24 mouse cellular contexts compared by ENCODE assay signal in genomic region chr8:127802136-127802535, GRCm38 (mm10).
DNase-seq lines count a peak whose midpoint lies in the region; ATAC-seq lines count a peak whose summit lies in the region.
"Had no signal": no experiment of that assay in that cellular context is flagged by ENCODE, and none has a peak within 500 bp of the region (broad histone marks: within the 10 kb centered on the region; RNA-seq: fewer than 3 reads in every experiment).

No protein-coding gene starts in this region.

- H3K27ac ChIP-seq in embryonic facial prominence, embryonic 12.5 days, result 0 out of 2 replicates have a peak overlapping the region, but pooled peaks have one; percentile 5
- no peak overlapping the region; the same call in 1 of the 2 replicates for H3K27ac ChIP-seq in embryonic facial prominence, embryonic 10.5 days (replicated peaks)
- peak overlapping the region; percentile 71 for H3K27ac ChIP-seq in midbrain, embryonic 16.5 days (ENCODE audit: low read length)
- H3K27ac ChIP-seq in midbrain, embryonic 14.5 days (replicated peaks; ENCODE audit: low read depth, low read length), result no peak overlapping the region
- H3K27ac ChIP-seq: embryonic facial prominence, embryonic 13.5 days; forebrain, embryonic 10.5 days; hindbrain, postnatal 0 days; neural tube, embryonic 15.5 days had no signal

- DNase-seq in embryonic facial prominence, embryonic 10.5 days (ENCODE audit: low spot score), result no peak
- peak; percentile 14 for DNase-seq in heart, postnatal 4 days
- no peak for DNase-seq in heart, postnatal 25 days (ENCODE audit: low spot score)
- DNase-seq in midbrain, embryonic 14.5 days, result no peak
- DNase-seq in kidney, postnatal 14 days, result no peak
- DNase-seq: adrenal gland, postnatal 14 days; cerebellum, adult 11-12 months; gastrocnemius, postnatal 25 days; kidney, adult 11 months; kidney, postnatal 10 days; layer of hippocampus, adult 9-11 months; liver; liver, postnatal 0 days; right cerebral cortex, postnatal 4 days; thymus, postnatal 36 days had no signal

- no peaks in the 10 kb centered on the region for H3K9me3 ChIP-seq in embryonic facial prominence, embryonic 12.5 days
- no peaks in the 10 kb centered on the region for H3K9me3 ChIP-seq in embryonic facial prominence, embryonic 10.5 days
- H3K9me3 ChIP-seq in midbrain, embryonic 16.5 days (replicated peaks; ENCODE audit: control insufficient read depth, low read length, poor library complexity, severe bottlenecking), result no peaks in the 10 kb centered on the region
- no peaks in the 10 kb centered on the region for H3K9me3 ChIP-seq in midbrain, embryonic 14.5 days (ENCODE audit: control insufficient read depth, low read length)
- H3K9me3 ChIP-seq: embryonic facial prominence, embryonic 13.5 days; forebrain, embryonic 10.5 days; neural tube, embryonic 15.5 days had no signal

- H3K4me1 ChIP-seq in embryonic facial prominence, embryonic 12.5 days, result peaks cover 18% of the 10 kb centered on the region; the same call in 1 of the 2 replicates
- H3K4me1 ChIP-seq in embryonic facial prominence, embryonic 10.5 days, result peaks cover 28% of the 10 kb centered on the region
- H3K4me1 ChIP-seq in midbrain, embryonic 16.5 days (ENCODE audit: control insufficient read depth, insufficient read depth, low read length), result peaks cover 14% of the 10 kb centered on the region
- H3K4me1 ChIP-seq in midbrain, embryonic 14.5 days (ENCODE audit: control insufficient read depth, insufficient read depth, low read length), result peaks cover 9% of the 10 kb centered on the region; the same call in 1 of the 2 replicates
- H3K4me1 ChIP-seq: neural tube, embryonic 15.5 days had no signal

- H3K4me2 ChIP-seq in embryonic facial prominence, embryonic 12.5 days (replicated peaks), result no peak overlapping the region
- no peak overlapping the region for H3K4me2 ChIP-seq in midbrain, embryonic 16.5 days (ENCODE audit: low read length)
- no peak overlapping the region for H3K4me2 ChIP-seq in midbrain, embryonic 14.5 days (ENCODE audit: low read length)
- H3K4me2 ChIP-seq: embryonic facial prominence, embryonic 13.5 days; neural tube, embryonic 15.5 days had no signal

- H3K36me3 ChIP-seq in embryonic facial prominence, embryonic 12.5 days, result no peaks in the 10 kb centered on the region
- H3K36me3 ChIP-seq in embryonic facial prominence, embryonic 10.5 days (replicated peaks), result no peaks in the 10 kb centered on the region
- H3K36me3 ChIP-seq in midbrain, embryonic 16.5 days (ENCODE audit: control insufficient read depth, insufficient read depth, low read length), result no peaks in the 10 kb centered on the region
- H3K36me3 ChIP-seq in midbrain, embryonic 14.5 days (ENCODE audit: control insufficient read depth, insufficient read depth, low read length), result no peaks in the 10 kb centered on the region
- H3K36me3 ChIP-seq: embryonic facial prominence, embryonic 13.5 days; forebrain, embryonic 10.5 days; neural tube, embryonic 15.5 days had no signal

- ATAC-seq in embryonic facial prominence, embryonic 12.5 days (ENCODE audit: insufficient number of reproducible peaks, insufficient read depth, low FRiP score, low TSS enrichment), result no peak; the same call in 1 of the 2 replicates
- ATAC-seq in midbrain, embryonic 16.5 days, result no peak
- no peak for ATAC-seq in midbrain, embryonic 14.5 days (ENCODE audit: low FRiP score, low TSS enrichment)
- no peak for ATAC-seq in monocyte, adult 5-6 weeks (replicated peaks; ENCODE audit: insufficient number of reproducible peaks, low FRiP score, low TSS enrichment, poor library complexity, severe bottlenecking)
- ATAC-seq: activated CD4-positive, CD25-positive, alpha-beta regulatory T cell, adult 4 months; hindbrain, postnatal 0 days; liver, postnatal 0 days; Patski had no signal

- intact Hi-C loops in heart, postnatal 25 days (cut with DNase I), result no loop called here

- 65% methylated on average over 7 of the region's 7 CpGs for WGBS in embryonic facial prominence, embryonic 12.5 days
- 77% methylated on average over 7 of the region's 7 CpGs for WGBS in embryonic facial prominence, embryonic 10.5 days
- WGBS in midbrain, embryonic 16.5 days, result 84% methylated on average over 7 of the region's 7 CpGs
- 78% methylated on average over 7 of the region's 7 CpGs for WGBS in midbrain, embryonic 14.5 days

- H3K4me3 ChIP-seq in embryonic facial prominence, embryonic 12.5 days, result no peak overlapping the region
- no peak overlapping the region for H3K4me3 ChIP-seq in embryonic facial prominence, embryonic 10.5 days
- no peak overlapping the region for H3K4me3 ChIP-seq in midbrain, embryonic 16.5 days (ENCODE audit: low read depth, low read length)
- no peak overlapping the region for H3K4me3 ChIP-seq in midbrain, embryonic 14.5 days (replicated peaks; ENCODE audit: low read depth, low read length)
- H3K4me3 ChIP-seq: embryonic facial prominence, embryonic 13.5 days; forebrain, embryonic 10.5 days; neural tube, embryonic 15.5 days had no signal

- H3K9ac ChIP-seq in embryonic facial prominence, embryonic 12.5 days, result no peak overlapping the region
- H3K9ac ChIP-seq in midbrain, embryonic 16.5 days (ENCODE audit: low read depth, low read length), result no peak overlapping the region
- H3K9ac ChIP-seq in midbrain, embryonic 14.5 days (replicated peaks; ENCODE audit: low read length), result no peak overlapping the region
- H3K9ac ChIP-seq: embryonic facial prominence, embryonic 13.5 days; liver, postnatal 0 days; neural tube, embryonic 15.5 days had no signal

- no peaks in the 10 kb centered on the region for H3K27me3 ChIP-seq in embryonic facial prominence, embryonic 12.5 days
- no peaks in the 10 kb centered on the region for H3K27me3 ChIP-seq in embryonic facial prominence, embryonic 10.5 days (replicated peaks; ENCODE audit: low read depth, poor library complexity, severe bottlenecking)
- no peaks in the 10 kb centered on the region for H3K27me3 ChIP-seq in midbrain, embryonic 16.5 days (ENCODE audit: control insufficient read depth, insufficient read depth, low read depth, low read length)
- no peaks in the 10 kb centered on the region for H3K27me3 ChIP-seq in midbrain, embryonic 14.5 days (ENCODE audit: control insufficient read depth, insufficient read depth, low read length)
- H3K27me3 ChIP-seq: neural tube, embryonic 15.5 days; Patski had no signal

Comparison
In these comparisons a context has a peak if more than half of its experiments do, and no peak if none do; other contexts are left out.
1. H3K27ac ChIP-seq: peak in embryonic facial prominence, embryonic 12.5 days (single experiment) and midbrain, embryonic 16.5 days (single experiment); none in embryonic facial prominence, embryonic 10.5 days (single experiment) and midbrain, embryonic 14.5 days (single experiment).